Mouse (Mus musculus) stomach, embryonic 14.5 days (tissue): Measurements from ENCODE around the gene Nsun5. TPM values are rescaled to one million over a fixed set of nuclear protein-coding genes. Genes with fewer than 3 reads are reported as not detected.

ENCODE experiments used
- ATAC-seq: fragments of 200-750 bp; cut with Nextera tagmentation; 2 replicates; pipeline ENCODE4 v1.8.0; 2017; ENCODE audit warnings: low read depth, moderate TSS enrichment; ENCODE audit not compliant: insufficient number of reproducible peaks, insufficient read depth, low FRiP score
- H3K27ac ChIP-seq: fragments of 300-500 bp; sonication (generic); 2 replicates; pipeline ENCODE4 v1.5.1; 2014; ENCODE audit warnings: mild to moderate bottlenecking, low read length, moderate library complexity, mixed read lengths
- H3K27me3 ChIP-seq: fragments of 300-500 bp; sonication (generic); 2 replicates; pipeline ENCODE4 v1.6.1; 2014; ENCODE audit warnings: low read length, control low read depth, mixed read lengths; ENCODE audit not compliant: control insufficient read depth, insufficient read depth
- H3K36me3 ChIP-seq: fragments of 300-500 bp; sonication (generic); 2 replicates; pipeline ENCODE4 v1.6.1; 2014; ENCODE audit warnings: mild to moderate bottlenecking, control low read depth, low read length, moderate library complexity, mixed read lengths; ENCODE audit not compliant: control insufficient read depth, insufficient read depth
- H3K4me1 ChIP-seq: fragments of 300-500 bp; sonication (generic); 2 replicates; pipeline ENCODE4 v1.6.1; 2014; ENCODE audit warnings: low read length, control low read depth, mixed read lengths; ENCODE audit not compliant: control insufficient read depth, insufficient read depth
- H3K4me2 ChIP-seq: fragments of 300-500 bp; sonication (generic); replicated peaks from 2 replicates; pipeline ENCODE4 v1.6.1; 2014; ENCODE audit warnings: low read depth, low read length, control low read depth
- H3K4me3 ChIP-seq: fragments of 300-500 bp; sonication (generic); 2 replicates; pipeline ENCODE4 v1.5.1; 2014; ENCODE audit warnings: low read depth, low read length, control low read depth
- H3K9ac ChIP-seq: fragments of 300-500 bp; sonication (generic); replicated peaks from 2 replicates; pipeline ENCODE4 v1.6.1; 2014; ENCODE audit warnings: low read depth, mild to moderate bottlenecking, control low read depth, low read length, moderate library complexity, mixed read lengths
- H3K9me3 ChIP-seq: fragments of 300-500 bp; sonication (generic); 2 replicates; pipeline ENCODE4 v1.6.1; 2016; ENCODE audit warnings: low read depth, low read length, control low read depth; ENCODE audit not compliant: control insufficient read depth
- WGBS: fragments of 180-500 bp; shearing (Covaris S2); extraction: QIAGEN DNeasy Blood & Tissue Kit; methylation state at CpG from one replicate; pipeline ENCODE4 v1.1.7; 2014; 5-methylcytosine and 5-hydroxymethylcytosine counted together
- microRNA-seq: library from miRNA; unstranded; fragments of <30 nt; microRNA quantifications from one replicate; pipeline ENCODE4, GENCODE M21; 2016
- polyA plus RNA-seq: library from polyadenylated mRNA; unstranded; fragments of >200 nt; fragmentation: Nextera tagmentation; extraction: Ambion mirVana; gene quantifications from 2 replicates; pipeline ENCODE4 v1.2.1, GENCODE M21; 2014

Nsun5 gene
- polyA plus RNA-seq, 1 experiment from 2014 or later, result 26.1 TPM

DNA sequence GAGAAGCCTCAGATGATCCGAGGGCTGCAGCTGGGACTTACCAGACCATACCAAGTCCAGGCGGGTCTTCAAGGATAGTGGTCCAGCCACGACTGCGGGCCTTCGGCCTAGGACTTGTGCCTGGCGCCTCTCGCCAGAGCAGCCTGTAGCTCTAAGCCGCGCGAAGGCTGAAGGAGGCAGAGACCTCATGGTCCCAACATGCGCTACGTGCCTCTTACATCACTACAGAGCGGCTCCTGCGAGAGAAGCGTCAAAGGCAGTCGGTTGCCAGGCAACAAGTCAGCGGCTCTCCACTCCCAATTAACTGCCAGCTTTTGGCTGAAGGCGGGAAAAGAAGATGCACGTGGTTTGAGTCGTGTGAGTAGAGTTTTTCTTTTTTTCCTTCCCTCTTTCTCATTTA lies 34.9 kb downstream of the Nsun5 start:
- no peak for ATAC-seq
- no peaks in the 10 kb centered on the region for H3K4me1 ChIP-seq
- H3K27me3 ChIP-seq, result no peaks in the 10 kb centered on the region
- no peaks in the 10 kb centered on the region for H3K9me3 ChIP-seq
- no peak overlapping the region for H3K4me3 ChIP-seq
- WGBS, result 38% methylated on average over 20 of the region's 20 CpGs
- no peak overlapping the region for H3K9ac ChIP-seq
- H3K27ac ChIP-seq, result no peak overlapping the region
- no peaks in the 10 kb centered on the region; the same call in 1 of the 2 replicates for H3K36me3 ChIP-seq
- H3K4me2 ChIP-seq, result no peak overlapping the region

DNA sequence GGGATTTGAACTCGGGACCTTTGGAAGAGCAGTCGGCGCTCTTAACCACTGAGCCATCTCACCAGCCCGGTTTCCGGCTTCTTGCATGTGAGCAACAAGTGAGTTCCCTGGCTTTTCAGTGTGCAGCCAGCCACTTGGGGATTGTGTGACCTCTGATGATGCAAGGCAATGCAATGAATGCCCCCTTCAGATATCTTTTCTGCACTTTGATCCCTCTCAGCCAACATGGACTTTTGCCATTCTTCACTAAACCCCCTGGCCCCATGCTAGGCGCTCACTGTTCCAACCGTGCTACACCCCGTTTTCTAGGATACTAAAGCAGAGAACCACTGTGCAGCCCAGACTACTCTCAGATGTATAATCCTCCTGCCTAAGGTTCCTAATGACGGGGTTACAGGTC lies 35.7 kb downstream of the Nsun5 start:
- Histone ChIP-seq H3K36me3 (no peaks in the 10 kb centered on the region; the same call in 1 of the 2 replicates), H3K4me1 (no peaks in the 10 kb centered on the region), H3K9ac (no peak overlapping the region), H3K4me2 (no peak overlapping the region), H3K27me3 (no peaks in the 10 kb centered on the region), H3K27ac (no peak overlapping the region), H3K4me3 (no peak overlapping the region), H3K9me3 (no peaks in the 10 kb centered on the region)
- WGBS, result 83% methylated on average over 8 of the region's 9 CpGs
- no peak for ATAC-seq

DNA sequence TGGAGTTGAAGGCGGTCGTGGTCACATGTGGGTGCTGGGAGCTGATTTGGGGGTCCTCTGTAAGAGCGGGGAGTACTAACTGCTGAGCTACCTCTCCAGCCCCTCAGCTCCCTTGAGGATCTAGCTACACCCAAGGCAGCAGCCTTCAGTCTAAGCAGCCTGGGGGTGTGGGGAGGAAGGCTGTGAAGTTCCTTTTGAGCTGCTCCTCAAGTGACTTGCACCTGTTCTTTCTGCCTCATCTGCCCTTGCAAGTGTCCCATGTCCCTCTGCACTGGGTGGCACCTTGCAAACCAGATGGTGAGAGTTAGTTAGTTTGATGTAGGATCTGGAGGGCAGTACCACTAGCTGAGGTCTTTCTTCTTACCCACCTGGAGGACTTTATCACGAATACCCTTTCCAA lies 38.4 kb downstream of the Nsun5 start:
- no peak overlapping the region for H3K9ac ChIP-seq
- no peak for ATAC-seq
- 88% methylated on average over 4 of the region's 4 CpGs for WGBS

DNA sequence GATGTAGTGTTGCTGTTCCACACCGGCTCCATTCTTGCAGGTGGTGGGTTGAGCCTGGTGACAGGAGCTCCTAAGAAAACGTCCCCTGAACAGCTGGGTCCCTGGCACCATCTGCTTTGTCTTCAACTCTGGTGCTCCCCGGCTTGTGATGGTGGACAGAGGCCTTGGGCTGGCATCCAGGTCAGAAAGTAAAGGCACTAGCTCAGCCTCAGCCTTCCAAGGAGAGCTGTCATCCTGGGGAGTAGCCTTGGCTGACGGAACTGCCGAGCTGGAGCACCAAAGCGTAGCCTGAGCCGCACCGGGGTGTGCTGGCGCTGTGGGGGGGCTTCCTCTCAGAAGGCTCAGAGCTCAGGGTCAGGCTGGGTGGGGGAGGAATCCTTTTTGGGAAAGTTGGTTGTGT lies 40.5 kb downstream of the Nsun5 start:
- no peak overlapping the region for H3K4me2 ChIP-seq
- H3K27ac ChIP-seq, result no peak overlapping the region
- no peaks in the 10 kb centered on the region for H3K4me1 ChIP-seq
- no peak overlapping the region for H3K9ac ChIP-seq
- no peak for ATAC-seq
- 87% methylated on average over 9 of the region's 9 CpGs for WGBS
- H3K27me3 ChIP-seq, result no peaks in the 10 kb centered on the region
- H3K36me3 ChIP-seq, result peaks cover 12% of the 10 kb centered on the region
- H3K9me3 ChIP-seq, result no peaks in the 10 kb centered on the region
- H3K4me3 ChIP-seq, result no peak overlapping the region

More for the DNA sequence above, 38.4 kb downstream of the Nsun5 start:
- no peak overlapping the region for H3K4me2 ChIP-seq
- H3K9me3 ChIP-seq, result no peaks in the 10 kb centered on the region
- no peaks in the 10 kb centered on the region for H3K27me3 ChIP-seq
- peaks cover 5% of the 10 kb centered on the region for H3K36me3 ChIP-seq
- no peak overlapping the region for H3K4me3 ChIP-seq
- no peak overlapping the region for H3K27ac ChIP-seq
- no peaks in the 10 kb centered on the region for H3K4me1 ChIP-seq

Small RNA genes lying within 50 kb of the gene (microRNA-seq; reads per million reads assigned to microRNA genes)
- gene Mir7033, result not detected

Other genes starting within 250 kb of the Nsun5 start
- gene Tbl2, start 220.3 kb upstream of the Nsun5 start, polyA plus RNA-seq, result 24.8 and 28.5 TPM in 2 replicates
- 45.1 and 48.9 TPM in 2 replicates for gene Bcl7b, start 201.7 kb upstream of the Nsun5 start, polyA plus RNA-seq
- gene Baz1b, start 182.7 kb upstream of the Nsun5 start, polyA plus RNA-seq, result 60.3 and 60.7 TPM in 2 replicates
- gene Fzd9, start 118.7 kb upstream of the Nsun5 start, polyA plus RNA-seq, result 0.17 and 0.25 TPM in 2 replicates
- 0.27 TPM in 1 of 2 replicates, not detected in the other for gene Fkbp6, start 19.9 kb upstream of the Nsun5 start, polyA plus RNA-seq
- not detected in 2 replicates for gene Trim50, start 16.7 kb upstream of the Nsun5 start, polyA plus RNA-seq
- 15.6 and 16.3 TPM in 2 replicates for gene Pom121, start 24.6 kb downstream of the Nsun5 start, polyA plus RNA-seq
- gene Hip1, start 175.2 kb downstream of the Nsun5 start, polyA plus RNA-seq, result 41.0 and 46.9 TPM in 2 replicates
- gene Ccl26, start 193.6 kb downstream of the Nsun5 start, polyA plus RNA-seq, result not detected in 2 replicates
- gene Ccl24, start 203.1 kb downstream of the Nsun5 start, polyA plus RNA-seq, result 1.9 and 3.6 TPM in 2 replicates